Mouse (Mus musculus) neural tube, embryonic 13.5 days (tissue): Measurements from ENCODE around the gene Meis1. TPM values are rescaled to one million over a fixed set of nuclear protein-coding genes. Genes with fewer than 3 reads are reported as not detected.

Source experiments
- ATAC-seq: fragments of 200-750 bp; cut with Nextera tagmentation; 2 replicates; pipeline ENCODE4 v1.8.0; 2017; ENCODE audit warnings: low read depth, mild to moderate bottlenecking, moderate TSS enrichment, moderate library complexity
- H3K27ac ChIP-seq: fragments of 300-500 bp; sonication (generic); replicated peaks from 2 replicates; pipeline ENCODE4 v1.5.1; 2015; ENCODE audit warnings: moderate library complexity, mild to moderate bottlenecking, inconsistent platforms
- H3K27me3 ChIP-seq: fragments of 300-500 bp; sonication (generic); 2 replicates; pipeline ENCODE4 v1.6.1; 2015; ENCODE audit warnings: mild to moderate bottlenecking, inconsistent platforms
- H3K36me3 ChIP-seq: fragments of 300-500 bp; sonication (generic); 2 replicates; pipeline ENCODE4 v1.6.1; 2015; ENCODE audit warnings: mild to moderate bottlenecking, inconsistent platforms
- H3K4me1 ChIP-seq: fragments of 300-500 bp; sonication (generic); replicated peaks from 2 replicates; pipeline ENCODE4 v1.6.1; 2015; ENCODE audit warnings: inconsistent platforms
- H3K4me2 ChIP-seq: fragments of 300-500 bp; sonication (generic); 2 replicates; pipeline ENCODE4 v1.6.1; 2015; ENCODE audit warnings: inconsistent platforms, mild to moderate bottlenecking, moderate library complexity
- H3K4me3 ChIP-seq: fragments of 300-500 bp; sonication (generic); 2 replicates; pipeline ENCODE4 v1.5.1; 2015; ENCODE audit warnings: mild to moderate bottlenecking, inconsistent platforms
- H3K9ac ChIP-seq: fragments of 300-500 bp; sonication (generic); 2 replicates; pipeline ENCODE4 v1.6.1; 2015; ENCODE audit warnings: moderate library complexity, mild to moderate bottlenecking, inconsistent platforms
- H3K9me3 ChIP-seq: fragments of 300-500 bp; sonication (generic); 2 replicates; pipeline ENCODE4 v1.6.1; 2016; ENCODE audit warnings: inconsistent platforms
- WGBS: fragments of 180-500 bp; shearing (Covaris S2); methylation state at CpG from one replicate; pipeline ENCODE4 v1.1.7; 2015; 5-methylcytosine and 5-hydroxymethylcytosine counted together
- polyA plus RNA-seq: library from polyadenylated mRNA; unstranded; fragments of >200 nt; fragmentation: Nextera tagmentation; extraction: Ambion mirVana; gene quantifications from 2 replicates; pipeline ENCODE4 v1.2.1, GENCODE M21; 2015

The Meis1 gene
- polyA plus RNA-seq, 1 experiment from 2014 or later = 159 TPM

DNA sequence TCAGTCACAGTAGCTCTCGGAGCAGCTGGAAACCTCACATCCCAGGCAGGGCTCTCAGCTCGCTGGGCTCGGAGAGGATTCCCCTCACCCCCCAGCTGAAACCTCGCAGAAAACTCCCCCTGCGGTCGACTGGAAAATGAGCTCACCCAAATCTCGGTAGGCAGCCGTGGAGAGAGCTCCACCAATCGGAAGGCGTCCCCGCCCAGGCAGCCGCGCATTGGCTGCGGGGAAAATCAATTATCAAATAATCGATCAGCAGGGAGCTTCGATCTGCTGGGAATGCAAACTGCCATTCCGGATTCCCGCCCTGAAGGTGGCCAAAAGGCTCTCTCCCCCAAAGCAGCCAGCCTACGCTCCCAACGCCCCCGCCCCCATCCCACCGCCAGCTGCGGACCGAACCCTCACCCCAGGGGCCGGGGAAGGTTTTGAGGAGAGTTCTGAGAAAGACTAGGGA is 1.6 kb upstream of the Meis1 start:
- H3K9ac ChIP-seq = peak overlapping the region; percentile 100

GRCm38 (mm10) chr11:19019204-19020171 is 703 bp upstream of the Meis1 start:
- H3K9me3 ChIP-seq = no peaks in the 10 kb centered on the region
- peaks cover 41% of the 10 kb centered on the region for H3K4me1 ChIP-seq
- H3K36me3 ChIP-seq = 0 out of 2 replicates have a peak, but pooled peaks cover 5% of the 10 kb centered on the region
- no peaks in the 10 kb centered on the region for H3K27me3 ChIP-seq
- peak overlapping the region; percentile 77 for H3K4me3 ChIP-seq
- peak overlapping the region; percentile 100 for H3K27ac ChIP-seq
- ATAC-seq = peak; percentile 49
- H3K9ac ChIP-seq = peak overlapping the region; percentile 100
- peak overlapping the region; percentile 92 for H3K4me2 ChIP-seq
- under 1% methylated on average over 67 of the region's 67 CpGs for WGBS

More for the DNA sequence above, 1.6 kb upstream of the Meis1 start:
- H3K4me1 ChIP-seq = peaks cover 38% of the 10 kb centered on the region
- H3K27ac ChIP-seq = peak overlapping the region; percentile 100
- no peaks in the 10 kb centered on the region for H3K9me3 ChIP-seq
- H3K4me3 ChIP-seq = peak overlapping the region; percentile 77
- ATAC-seq = peak; percentile 88
- peak overlapping the region; percentile 92 for H3K4me2 ChIP-seq
- no peaks in the 10 kb centered on the region for H3K27me3 ChIP-seq
- 0% methylated on average over 25 of the region's 25 CpGs for WGBS
- no peaks in the 10 kb centered on the region for H3K36me3 ChIP-seq

GRCm38 (mm10) chr11:19017719-19018413 is 919 bp downstream of the Meis1 start:
- ATAC-seq = no peak
- peak overlapping the region; percentile 77 for H3K4me3 ChIP-seq
- H3K36me3 ChIP-seq = peaks cover 9% of the 10 kb centered on the region; the same call in 1 of the 2 replicates
- no peaks in the 10 kb centered on the region for H3K9me3 ChIP-seq
- no peaks in the 10 kb centered on the region for H3K27me3 ChIP-seq
- H3K9ac ChIP-seq = peak overlapping the region; percentile 100
- H3K4me2 ChIP-seq = peak overlapping the region; percentile 92
- peaks cover 50% of the 10 kb centered on the region for H3K4me1 ChIP-seq
- WGBS = under 1% methylated on average over 14 of the region's 14 CpGs
- peak overlapping the region; percentile 100 for H3K27ac ChIP-seq

DNA sequence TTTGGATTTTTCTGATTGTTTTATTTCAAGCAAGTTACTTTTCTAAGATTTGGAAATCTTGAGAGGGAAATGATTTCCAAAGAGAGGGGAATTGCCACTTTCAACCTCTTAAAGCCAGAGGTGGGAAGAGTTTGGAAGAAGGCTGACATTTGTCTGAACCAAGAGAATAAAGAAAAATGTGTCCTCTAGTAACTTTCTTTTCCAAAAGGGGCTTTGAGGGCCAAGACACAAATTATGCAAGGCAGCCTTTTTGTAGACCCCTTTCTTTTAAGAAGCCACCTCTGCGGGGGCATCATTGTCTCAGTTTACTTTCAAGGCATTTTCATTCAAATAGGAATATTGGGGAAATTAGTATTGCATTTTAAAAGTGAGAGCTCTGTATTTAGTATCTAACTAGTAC is 1.5 kb downstream of the Meis1 start:
- no peak for ATAC-seq
- peak overlapping the region; percentile 100 for H3K27ac ChIP-seq
- peaks cover 9% of the 10 kb centered on the region; the same call in 1 of the 2 replicates for H3K36me3 ChIP-seq
- peak overlapping the region; percentile 100 for H3K9ac ChIP-seq
- peak overlapping the region; percentile 77 for H3K4me3 ChIP-seq
- 0% methylated on average over 1 of the region's 1 CpGs for WGBS
- no peaks in the 10 kb centered on the region for H3K27me3 ChIP-seq
- H3K4me1 ChIP-seq = peaks cover 50% of the 10 kb centered on the region
- H3K9me3 ChIP-seq = no peaks in the 10 kb centered on the region
- H3K4me2 ChIP-seq = peak overlapping the region; percentile 92

- under 1% methylated on average over 10 of the region's 10 CpGs for whole genome bisulfite sequencing
- H3K36me3 ChIP-seq = peaks cover 9% of the 10 kb centered on the region; the same call in 1 of the 2 replicates
- H3K4me2 ChIP-seq = peak overlapping the region; percentile 92
- H3K27ac ChIP-seq = peak overlapping the region; percentile 100
- peaks cover 50% of the 10 kb centered on the region for H3K4me1 ChIP-seq
- H3K9ac ChIP-seq = peak overlapping the region; percentile 100
- H3K27me3 ChIP-seq = no peaks in the 10 kb centered on the region
- H3K4me3 ChIP-seq = peak overlapping the region; percentile 77
- ATAC-seq = no peak
- no peaks in the 10 kb centered on the region for H3K9me3 ChIP-seq
Observed at GRCm38 (mm10) chr11:19016481-19017220, 2.1 kb downstream of the Meis1 start.

- H3K4me3 ChIP-seq = peak overlapping the region; percentile 77
- no peaks in the 10 kb centered on the region for H3K27me3 ChIP-seq
- peaks cover 9% of the 10 kb centered on the region; the same call in 1 of the 2 replicates for H3K36me3 ChIP-seq
- peak overlapping the region; percentile 100 for H3K27ac ChIP-seq
- H3K9me3 ChIP-seq = no peaks in the 10 kb centered on the region
- ATAC-seq = no peak
- peaks cover 50% of the 10 kb centered on the region for H3K4me1 ChIP-seq
- H3K9ac ChIP-seq = peak overlapping the region; percentile 100
- peak overlapping the region; percentile 92 for H3K4me2 ChIP-seq
- WGBS = 1% methylated on average over 37 of the region's 37 CpGs
Observed at GRCm38 (mm10) chr11:19015731-19016461, 2.9 kb downstream of the Meis1 start.

- Histone ChIP-seq H3K4me2 (peak overlapping the region; percentile 92), H3K27ac (peak overlapping the region; percentile 100), H3K9ac (peak overlapping the region; percentile 100), H3K4me1 (peaks cover 53% of the 10 kb centered on the region), H3K27me3 (no peaks in the 10 kb centered on the region), H3K36me3 (peaks cover 9% of the 10 kb centered on the region; the same call in 1 of the 2 replicates), H3K9me3 (no peaks in the 10 kb centered on the region), H3K4me3 (peak overlapping the region; percentile 77)
- WGBS = 2% methylated on average over 5 of the region's 5 CpGs
- ATAC-seq = no peak
Observed at GRCm38 (mm10) chr11:19015381-19015730, 3.4 kb downstream of the Meis1 start.

GRCm38 (mm10) chr11:19014441-19015161 is 4.2 kb downstream of the Meis1 start:
- no peaks in the 10 kb centered on the region for H3K9me3 ChIP-seq
- no peaks in the 10 kb centered on the region for H3K27me3 ChIP-seq
- H3K9ac ChIP-seq = peak overlapping the region; percentile 100
- H3K27ac ChIP-seq = peak overlapping the region; percentile 100
- H3K4me2 ChIP-seq = peak overlapping the region; percentile 92
- peaks cover 9% of the 10 kb centered on the region; the same call in 1 of the 2 replicates for H3K36me3 ChIP-seq
- peaks cover 61% of the 10 kb centered on the region for H3K4me1 ChIP-seq
- H3K4me3 ChIP-seq = peak overlapping the region; percentile 77
- ATAC-seq = no peak
- under 1% methylated on average over 35 of the region's 35 CpGs for WGBS

DNA sequence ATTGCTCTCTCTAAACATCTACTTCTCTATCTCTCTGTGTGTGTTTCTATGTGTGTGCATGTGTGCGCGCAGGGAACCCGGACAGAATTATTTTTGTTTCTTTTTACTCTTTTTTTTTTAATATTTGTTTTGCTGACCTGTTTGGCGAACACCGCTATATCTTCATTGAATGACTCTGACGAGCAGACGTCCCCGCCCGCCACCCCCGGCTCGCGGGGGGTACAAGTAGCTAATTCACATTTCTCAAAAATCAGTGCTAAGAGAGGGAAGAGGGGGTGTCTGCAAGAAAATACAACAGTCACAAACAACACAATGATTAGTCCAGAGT is 4.7 kb downstream of the Meis1 start:
- ATAC-seq = no peak
- Histone ChIP-seq H3K27me3 (no peaks in the 10 kb centered on the region), H3K9me3 (no peaks in the 10 kb centered on the region), H3K4me1 (peaks cover 66% of the 10 kb centered on the region), H3K4me2 (peak overlapping the region; percentile 92), H3K27ac (peak overlapping the region; percentile 100), H3K9ac (peak overlapping the region; percentile 100), H3K36me3 (peaks cover 9% of the 10 kb centered on the region; the same call in 1 of the 2 replicates), H3K4me3 (peak overlapping the region; percentile 77)
- WGBS = 2% methylated on average over 12 of the region's 12 CpGs

- WGBS = 6% methylated on average over 25 of the region's 25 CpGs
- Histone ChIP-seq H3K27ac (peak overlapping the region; percentile 100), H3K4me2 (peak overlapping the region; percentile 92), H3K9ac (peak overlapping the region; percentile 100), H3K4me1 (peaks cover 73% of the 10 kb centered on the region), H3K9me3 (no peaks in the 10 kb centered on the region), H3K27me3 (no peaks in the 10 kb centered on the region), H3K4me3 (peak overlapping the region; percentile 77), H3K36me3 (peaks cover 9% of the 10 kb centered on the region; the same call in 1 of the 2 replicates)
- peak; percentile 33; the same call in 1 of the 2 replicates for ATAC-seq
Observed at GRCm38 (mm10) chr11:19013141-19014112, 5.4 kb downstream of the Meis1 start.
